Mouse (Mus musculus): ENCODE data around the gene Klrg2.

DNA sequence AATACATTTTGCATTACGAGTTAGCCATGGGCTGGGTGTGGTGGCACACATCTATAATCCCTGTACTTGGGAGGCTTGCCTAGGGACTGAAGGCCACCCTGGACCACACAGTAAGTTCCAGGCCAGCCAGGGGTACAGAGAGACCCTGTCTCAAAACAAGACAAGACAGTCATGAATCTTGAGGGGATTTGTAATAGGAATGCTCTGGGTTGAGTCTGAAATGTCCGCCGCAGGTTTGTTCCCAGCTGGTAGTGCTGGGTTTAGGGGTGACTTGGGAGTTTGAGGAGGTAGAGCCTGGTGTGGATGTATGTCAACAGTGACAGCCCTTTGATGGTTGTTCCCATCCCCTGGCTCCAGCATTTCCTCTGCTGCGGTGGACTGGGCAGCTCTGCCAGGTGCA, 10.0 kb downstream of the Klrg2 start:
- TF ChIP-seq CTCF (IDR thresholded peaks at IDR 0.05; ENCODE audit: low read depth, low read length) (no peak), POLR2A (IDR thresholded peaks at IDR 0.05; ENCODE audit: extremely low read depth, insufficient read depth, low read length) (no peak)

Measured in liver, adult 2 months (tissue).